Mouse (Mus musculus) naive thymus-derived CD4-positive, alpha-beta T cell, adult 5 months (primary cell): Measurements from ENCODE around the gene Gm6169. TPM values are rescaled to one million over a fixed set of nuclear protein-coding genes. Genes with fewer than 3 reads are reported as not detected.

Experiments used
- polyA plus RNA-seq: library from polyadenylated mRNA; unstranded; fragments of 100-300 nt; shearing (Covaris generic); gene quantifications from one replicate; pipeline ENCODE4 v1.2.1, GENCODE M21; 2017

The Gm6169 gene
- polyA plus RNA-seq = 1.7 TPM

GRCm38 (mm10) chr13:97099187-97099852, at the start of gene Gm6169:
Gm6169 (minus strand) TSS chr13:97099237.

GRCm38 (mm10) chr13:97137466-97138400, 38.7 kb upstream of the Gm6169 start, which contains the start of the genes Gfm2 and Nsa2:
Gfm2 (plus strand) TSS chr13:97137937.
Nsa2 (minus strand) TSS chr13:97137937.

GRCm38 (mm10) chr13:97066649-97067550, 32.1 kb downstream of the Gm6169 start, which contains the start of gene Fam169a:
Fam169a (plus strand) TSS chr13:97067286.

Other genes starting within 250 kb of the Gm6169 start
- not detected for gene Gcnt4, start 174.5 kb downstream of the Gm6169 start, polyA plus RNA-seq
- gene 1700029F12Rik, start 64.9 kb downstream of the Gm6169 start, polyA plus RNA-seq = not detected
- gene Fam169a, start 32.0 kb downstream of the Gm6169 start, polyA plus RNA-seq = 0.29 TPM
- 25.3 TPM for gene Gfm2, start 38.7 kb upstream of the Gm6169 start, polyA plus RNA-seq
- 86.8 TPM for gene Nsa2, start 38.7 kb upstream of the Gm6169 start, polyA plus RNA-seq
- 55.6 TPM for gene Hexb, start 99.1 kb upstream of the Gm6169 start, polyA plus RNA-seq
- 1.5 TPM for gene Enc1, start 141.9 kb upstream of the Gm6169 start, polyA plus RNA-seq